Mouse (Mus musculus): ENCODE results near the gene Ralgapa2.

GRCm38 (mm10) chr2:146470947-146471346 lies 41.2 kb downstream of the Ralgapa2 start:
- TF ChIP-seq CTCF (IDR thresholded peaks at IDR 0.05; ENCODE audit: control insufficient read depth, insufficient read depth, insufficient read length) = no peak
- TF ChIP-seq FOSL1 (IDR thresholded peaks at IDR 0.05; ENCODE audit: insufficient read depth, low read length, poor library complexity, severe bottlenecking) = no peak
- no peak for TF ChIP-seq USF1 (IDR thresholded peaks at IDR 0.05; ENCODE audit: low read depth)
- TF ChIP-seq MYOD1 (IDR thresholded peaks at IDR 0.05; ENCODE audit: control insufficient read depth, insufficient read length, low read depth) = no peak
- TF ChIP-seq MAX (IDR thresholded peaks at IDR 0.05) = no peak
